Mouse (Mus musculus): ENCODE data around the gene Ndufs3. TPM values are rescaled to one million over a fixed set of nuclear protein-coding genes. Genes with fewer than 3 reads are reported as not detected.

The Ndufs3 gene
- total RNA-seq, 2 experiments from 2014 or later = 444 to 537 TPM

GRCm38 (mm10) chr2:90870136-90870601 lies 34.5 kb downstream of the Ndufs3 start:
- DNase-seq = no peak
- intact Hi-C loops (cut with DNase I; ENCODE audit: low total_unique reads) = no loop called here

GRCm38 (mm10) chr2:90866524-90866923 lies 38.1 kb downstream of the Ndufs3 start:
- DNase-seq = peak; percentile 84
- intact Hi-C loops (cut with DNase I; ENCODE audit: low total_unique reads) = loop anchor here (5.0 kb wide), 2 partner anchors 36 to 196 kb away; partner anchors contain the start of genes Kbtbd4 and Ndufs3

- intact Hi-C loops (cut with DNase I; ENCODE audit: low total_unique reads) = loop anchor here (2.0 kb wide), 1 partner anchor 25 kb away; no protein-coding TSS in a partner anchor
- no peak for DNase-seq
These were observed 40.4 kb downstream of the Ndufs3 start for GRCm38 (mm10) chr2:90864184-90864583.

GRCm38 (mm10) chr2:90861486-90861885 lies 43.1 kb downstream of the Ndufs3 start:
- intact Hi-C loops (cut with DNase I; ENCODE audit: low total_unique reads) = no loop called here
- DNase-seq = no peak

GRCm38 (mm10) chr2:90850401-90850800 lies 54.2 kb downstream of the Ndufs3 start:
- DNase-seq = no peak
- intact Hi-C loops (cut with DNase I; ENCODE audit: low total_unique reads) = no loop called here

- intact Hi-C loops (cut with DNase I; ENCODE audit: low total_unique reads) = no loop called here
- DNase-seq = no peak
These were observed 56.3 kb downstream of the Ndufs3 start for GRCm38 (mm10) chr2:90848331-90848730.

GRCm38 (mm10) chr2:90847681-90848050 lies 57.0 kb downstream of the Ndufs3 start:
- intact Hi-C loops (cut with DNase I; ENCODE audit: low total_unique reads) = no loop called here

GRCm38 (mm10) chr2:90846955-90847680 lies 57.5 kb downstream of the Ndufs3 start, which contains the start of gene Mtch2:
Gene Mtch2, plus strand, starts transcription at chr2:90847155.
- intact Hi-C loops (cut with DNase I; ENCODE audit: low total_unique reads) = no loop called here
- DNase-seq = peak; percentile 99

More at GRCm38 (mm10) chr2:90847681-90848050, 57.0 kb downstream of the Ndufs3 start:
- DNase-seq = no peak

- intact Hi-C loops (cut with DNase I; ENCODE audit: low total_unique reads) = no loop called here
- DNase-seq = no peak
These were observed 58.1 kb downstream of the Ndufs3 start for GRCm38 (mm10) chr2:90846597-90846954.

- intact Hi-C loops (cut with DNase I; ENCODE audit: low total_unique reads) = no loop called here
- no peak for DNase-seq
These were observed 58.5 kb downstream of the Ndufs3 start for GRCm38 (mm10) chr2:90846171-90846570.

GRCm38 (mm10) chr2:90845234-90845633 lies 59.4 kb downstream of the Ndufs3 start:
- no peak for DNase-seq
- intact Hi-C loops (cut with DNase I; ENCODE audit: low total_unique reads) = no loop called here

Other genes starting within 250 kb of the Ndufs3 start
- 10 to 100 TPM; 10.3 to 11.1 TPM for gene Nup160, start 227.6 kb downstream of the Ndufs3 start, total RNA-seq (2021)
- 10 to 100 TPM; 13.4 to 17.3 TPM for gene Fnbp4, start 159.5 kb downstream of the Ndufs3 start, total RNA-seq (2021)
- under 1 TPM; 0.51 to 0.58 TPM for gene Agbl2, start 122.1 kb downstream of the Ndufs3 start, total RNA-seq (2021)
- gene Mtch2, start 57.7 kb downstream of the Ndufs3 start, total RNA-seq (2021) = 100 to 1,000 TPM; 144 to 162 TPM
- 1 to 10 TPM; 5.0 to 6.5 TPM for gene C1qtnf4, start 19.0 kb downstream of the Ndufs3 start, total RNA-seq (2021)
- 10 to 100 TPM; 12.9 to 14.5 TPM for gene Kbtbd4, start 87 bp downstream of the Ndufs3 start, total RNA-seq (2021)
- 10 to 100 TPM; 40.7 to 44.0 TPM for gene Celf1, start 35.6 kb upstream of the Ndufs3 start, total RNA-seq (2021)
- gene Rapsn, start 130.8 kb upstream of the Ndufs3 start, total RNA-seq (2021) = 10 to 100 TPM; 22.4 to 23.0 TPM
- gene Psmc3, start 149.2 kb upstream of the Ndufs3 start, total RNA-seq (2021) = 100 to 1,000 TPM; 279 to 288 TPM
- gene Slc39a13, start 165.6 kb upstream of the Ndufs3 start, total RNA-seq (2021) = 10 to 100 TPM; 21.7 to 25.9 TPM
- 1 to 10 TPM; 1.5 to 2.1 TPM for gene Spi1, start 177.6 kb upstream of the Ndufs3 start, total RNA-seq (2021)
- under 1 TPM in 1 of 2 experiments, not detected in 1; 0.09 TPM for gene Mybpc3, start 213.3 kb upstream of the Ndufs3 start, total RNA-seq (2021)